Mouse (Mus musculus) forebrain, embryonic 10.5 days (tissue): Measurements from ENCODE around the gene Egr2. TPM values are rescaled to one million over a fixed set of nuclear protein-coding genes. Genes with fewer than 3 reads are reported as not detected.

Experiments used
- DNase-seq: peaks from one replicate; pipeline ENCODE4 v3.0.0-alpha.2; 2017; ENCODE audit warnings: low spot score; ENCODE audit errors: extremely low spot score
- H3K27ac ChIP-seq: fragments of 300-500 bp; sonication (generic); 2 replicates; pipeline ENCODE4 v1.5.1; 2016; ENCODE audit warnings: mild to moderate bottlenecking
- H3K27me3 ChIP-seq: fragments of 300-500 bp; sonication (generic); 2 replicates; pipeline ENCODE4 v1.6.1; 2016; ENCODE audit warnings: mild to moderate bottlenecking; ENCODE audit not compliant: poor library complexity, severe bottlenecking
- H3K36me3 ChIP-seq: fragments of 300-500 bp; sonication (generic); replicated peaks from 2 replicates; pipeline ENCODE4 v1.6.1; 2016; ENCODE audit warnings: mild to moderate bottlenecking, moderate library complexity
- H3K4me1 ChIP-seq: fragments of 300-500 bp; sonication (generic); 2 replicates; pipeline ENCODE4 v1.6.1; 2016
- H3K4me3 ChIP-seq: fragments of 300-500 bp; sonication (generic); 2 replicates; pipeline ENCODE4 v1.5.1; 2016; ENCODE audit warnings: mild to moderate bottlenecking, moderate library complexity
- H3K9me3 ChIP-seq: fragments of 300-500 bp; sonication (generic); 2 replicates; pipeline ENCODE4 v1.6.1; 2016; ENCODE audit warnings: mild to moderate bottlenecking, moderate library complexity
- WGBS: fragments of 180-500 bp; shearing (Covaris S2); methylation state at CpG from one replicate; pipeline ENCODE4 v1.1.7; 2016; 5-methylcytosine and 5-hydroxymethylcytosine counted together
- polyA plus RNA-seq: library from polyadenylated mRNA; unstranded; fragments of >200 nt; fragmentation: Nextera tagmentation; extraction: Ambion mirVana; gene quantifications from 2 replicates; pipeline ENCODE4 v1.2.1, GENCODE M21; 2016

Egr2 gene
- polyA plus RNA-seq, 1 experiment from 2014 or later: not detected

GRCm38 (mm10) chr10:67585873-67586610, 50.8 kb downstream of the Egr2 start:
- H3K9me3 ChIP-seq: no peaks in the 10 kb centered on the region
- no peaks in the 10 kb centered on the region for H3K4me1 ChIP-seq
- H3K4me3 ChIP-seq: no peak overlapping the region
- no peak overlapping the region for H3K27ac ChIP-seq
- H3K36me3 ChIP-seq: no peaks in the 10 kb centered on the region
- DNase-seq: no peak
- no peaks in the 10 kb centered on the region for H3K27me3 ChIP-seq
- 91% methylated on average over 18 of the region's 18 CpGs for WGBS

Other genes starting within 250 kb of the Egr2 start
- gene Ado, start 13.5 kb downstream of the Egr2 start, polyA plus RNA-seq: 64.7 and 69.7 TPM in 2 replicates